Mouse (Mus musculus): ENCODE measurements around the gene Cdc123. TPM values are rescaled to one million over a fixed set of nuclear protein-coding genes. Genes with fewer than 3 reads are reported as not detected.

Gene Cdc123
- polyA plus RNA-seq, 1 experiment from 2014 or later: 278 TPM

- Histone ChIP-seq H3K36me3 (ENCODE audit: control insufficient read depth, insufficient read depth, low read length) (no peaks in the 10 kb centered on the region), H3K9ac (ENCODE audit: low read depth, low read length) (no peak overlapping the region), H3K4me2 (no peak overlapping the region), H3K27me3 (replicated peaks; ENCODE audit: control insufficient read depth, insufficient read depth, low read length) (no peaks in the 10 kb centered on the region), H3K9me3 (ENCODE audit: control insufficient read depth, low read length) (no peaks in the 10 kb centered on the region), H3K27ac (ENCODE audit: low read depth, low read length) (no peak overlapping the region), H3K4me3 (ENCODE audit: low read depth, low read length) (no peak overlapping the region), H3K4me1 (replicated peaks; ENCODE audit: control insufficient read depth, insufficient read depth, low read length) (no peaks in the 10 kb centered on the region)
- DNase-seq (ENCODE audit: low spot score) (no peak), ATAC-seq (replicated peaks; ENCODE audit: low FRiP score) (no peak)
- WGBS: 85% methylated on average over 8 of the region's 8 CpGs
These were observed 84.4 kb downstream of the Cdc123 start for GRCm38 (mm10) chr2:5760479-5761008.

- Histone ChIP-seq H3K9me3 (ENCODE audit: control insufficient read depth, low read length) (no peaks in the 10 kb centered on the region), H3K9ac (ENCODE audit: low read depth, low read length) (no peak overlapping the region), H3K27ac (ENCODE audit: low read depth, low read length) (no peak overlapping the region), H3K36me3 (ENCODE audit: control insufficient read depth, insufficient read depth, low read length) (no peaks in the 10 kb centered on the region), H3K27me3 (replicated peaks; ENCODE audit: control insufficient read depth, insufficient read depth, low read length) (no peaks in the 10 kb centered on the region), H3K4me1 (replicated peaks; ENCODE audit: control insufficient read depth, insufficient read depth, low read length) (no peaks in the 10 kb centered on the region), H3K4me3 (ENCODE audit: low read depth, low read length) (no peak overlapping the region), H3K4me2 (no peak overlapping the region)
- 90% methylated on average over 2 of the region's 2 CpGs for WGBS
- DNase-seq (ENCODE audit: low spot score): peak; percentile 8
- ATAC-seq (replicated peaks; ENCODE audit: low FRiP score): no peak
These were observed 86.4 kb downstream of the Cdc123 start for GRCm38 (mm10) chr2:5758569-5758968.

GRCm38 (mm10) chr2:5750872-5751271 lies 94.1 kb downstream of the Cdc123 start:
- no peaks in the 10 kb centered on the region for H3K9me3 ChIP-seq (ENCODE audit: control insufficient read depth, low read length)
- DNase-seq (ENCODE audit: low spot score) (no peak), ATAC-seq (replicated peaks; ENCODE audit: low FRiP score) (no peak)
- H3K27ac ChIP-seq (ENCODE audit: low read depth, low read length): no peak overlapping the region
- 87% methylated on average over 3 of the region's 3 CpGs for WGBS
- H3K4me3 ChIP-seq (ENCODE audit: low read depth, low read length): no peak overlapping the region
- no peak overlapping the region for H3K9ac ChIP-seq (ENCODE audit: low read depth, low read length)
- no peak overlapping the region for H3K4me2 ChIP-seq
- no peaks in the 10 kb centered on the region for H3K4me1 ChIP-seq (replicated peaks; ENCODE audit: control insufficient read depth, insufficient read depth, low read length)
- H3K36me3 ChIP-seq (ENCODE audit: control insufficient read depth, insufficient read depth, low read length): no peaks in the 10 kb centered on the region
- no peaks in the 10 kb centered on the region for H3K27me3 ChIP-seq (replicated peaks; ENCODE audit: control insufficient read depth, insufficient read depth, low read length)

GRCm38 (mm10) chr2:5749210-5749609 lies 95.8 kb downstream of the Cdc123 start:
- H3K36me3 ChIP-seq (ENCODE audit: control insufficient read depth, insufficient read depth, low read length): no peaks in the 10 kb centered on the region
- H3K9me3 ChIP-seq (ENCODE audit: control insufficient read depth, low read length): no peaks in the 10 kb centered on the region
- ATAC-seq (replicated peaks; ENCODE audit: low FRiP score) (no peak), DNase-seq (ENCODE audit: low spot score) (no peak)
- no peak overlapping the region for H3K9ac ChIP-seq (ENCODE audit: low read depth, low read length)
- 70% methylated on average over 6 of the region's 6 CpGs for WGBS
- no peak overlapping the region for H3K4me2 ChIP-seq
- H3K27ac ChIP-seq (ENCODE audit: low read depth, low read length): no peak overlapping the region
- H3K27me3 ChIP-seq (replicated peaks; ENCODE audit: control insufficient read depth, insufficient read depth, low read length): no peaks in the 10 kb centered on the region
- no peaks in the 10 kb centered on the region for H3K4me1 ChIP-seq (replicated peaks; ENCODE audit: control insufficient read depth, insufficient read depth, low read length)
- no peak overlapping the region for H3K4me3 ChIP-seq (ENCODE audit: low read depth, low read length)

- no peaks in the 10 kb centered on the region for H3K9me3 ChIP-seq (ENCODE audit: control insufficient read depth, low read length)
These were observed 97.4 kb downstream of the Cdc123 start for GRCm38 (mm10) chr2:5747545-5748043.

GRCm38 (mm10) chr2:5746529-5746928 lies 98.4 kb downstream of the Cdc123 start:
- WGBS: 81% methylated on average over 12 of the region's 12 CpGs
- no peaks in the 10 kb centered on the region for H3K27me3 ChIP-seq (replicated peaks; ENCODE audit: control insufficient read depth, insufficient read depth, low read length)
- H3K9me3 ChIP-seq (ENCODE audit: control insufficient read depth, low read length): no peaks in the 10 kb centered on the region
- no peak for DNase-seq (ENCODE audit: low spot score)
- H3K4me1 ChIP-seq (replicated peaks; ENCODE audit: control insufficient read depth, insufficient read depth, low read length): no peaks in the 10 kb centered on the region
- no peak overlapping the region for H3K27ac ChIP-seq (ENCODE audit: low read depth, low read length)
- H3K4me3 ChIP-seq (ENCODE audit: low read depth, low read length): no peak overlapping the region
- H3K4me2 ChIP-seq: no peak overlapping the region
- no peak for ATAC-seq (replicated peaks; ENCODE audit: low FRiP score)
- no peak overlapping the region for H3K9ac ChIP-seq (ENCODE audit: low read depth, low read length)
- H3K36me3 ChIP-seq (ENCODE audit: control insufficient read depth, insufficient read depth, low read length): no peaks in the 10 kb centered on the region

More at GRCm38 (mm10) chr2:5747545-5748043, 97.4 kb downstream of the Cdc123 start:
- 76% methylated on average over 5 of the region's 5 CpGs for WGBS
- no peaks in the 10 kb centered on the region for H3K27me3 ChIP-seq (replicated peaks; ENCODE audit: control insufficient read depth, insufficient read depth, low read length)
- no peaks in the 10 kb centered on the region for H3K4me1 ChIP-seq (replicated peaks; ENCODE audit: control insufficient read depth, insufficient read depth, low read length)
- H3K9ac ChIP-seq (ENCODE audit: low read depth, low read length): no peak overlapping the region
- H3K27ac ChIP-seq (ENCODE audit: low read depth, low read length): no peak overlapping the region
- H3K4me2 ChIP-seq: no peak overlapping the region
- no peaks in the 10 kb centered on the region for H3K36me3 ChIP-seq (ENCODE audit: control insufficient read depth, insufficient read depth, low read length)
- ATAC-seq (replicated peaks; ENCODE audit: low FRiP score) (no peak), DNase-seq (ENCODE audit: low spot score) (no peak)
- H3K4me3 ChIP-seq (ENCODE audit: low read depth, low read length): no peak overlapping the region

Other genes starting within 250 kb of the Cdc123 start
- gene Camk1d, start 130.6 kb downstream of the Cdc123 start, polyA plus RNA-seq (2014; fragmentation: Nextera tagmentation; extraction: Ambion mirVana): 1.0 and 1.4 TPM in 2 replicates
- 120 and 123 TPM in 2 replicates for gene Nudt5, start 145 bp downstream of the Cdc123 start, polyA plus RNA-seq (2014; fragmentation: Nextera tagmentation; extraction: Ambion mirVana)
- gene Gm13199, start 17.8 kb upstream of the Cdc123 start, polyA plus RNA-seq (2014; fragmentation: Nextera tagmentation; extraction: Ambion mirVana): 2.0 TPM in 2 replicates
- 48.1 and 51.8 TPM in 2 replicates for gene Sec61a2, start 50.3 kb upstream of the Cdc123 start, polyA plus RNA-seq (2014; fragmentation: Nextera tagmentation; extraction: Ambion mirVana)
- 3.5 and 4.8 TPM in 2 replicates for gene Dhtkd1, start 97.6 kb upstream of the Cdc123 start, polyA plus RNA-seq (2014; fragmentation: Nextera tagmentation; extraction: Ambion mirVana)
- gene Upf2, start 106.3 kb upstream of the Cdc123 start, polyA plus RNA-seq (2014; fragmentation: Nextera tagmentation; extraction: Ambion mirVana): 10.4 and 10.7 TPM in 2 replicates

Data from liver, embryonic 11.5 days (tissue).